Mouse (Mus musculus) small intestine, adult 2 months (tissue): ENCODE results near the gene Pitpnc1. TPM values are rescaled to one million over a fixed set of nuclear protein-coding genes. Genes with fewer than 3 reads are reported as not detected.

Experiments used
- H3K27ac ChIP-seq: fragments of 200-500 bp; 2 replicates; pipeline ENCODE4 v1.5.1; 2012; ENCODE audit warnings: low read depth, low read length, control low read depth, inconsistent platforms; ENCODE audit not compliant: insufficient read depth
- H3K27me3 ChIP-seq: fragments of 200-500 bp; 2 replicates; pipeline ENCODE4 v1.6.1; 2012; ENCODE audit warnings: mild to moderate bottlenecking, moderate library complexity, low read length, inconsistent platforms; ENCODE audit not compliant: control insufficient read depth, insufficient read depth
- H3K36me3 ChIP-seq: fragments of 200-500 bp; 2 replicates; pipeline ENCODE4 v1.6.1; 2012; ENCODE audit warnings: mild to moderate bottlenecking, low read length, control low read depth, inconsistent platforms; ENCODE audit not compliant: control insufficient read depth, insufficient read depth
- H3K4me1 ChIP-seq: fragments of 200-500 bp; 2 replicates; pipeline ENCODE4 v1.6.1; 2012; ENCODE audit warnings: low read length, inconsistent platforms, mixed read lengths; ENCODE audit not compliant: control insufficient read depth, insufficient read depth, insufficient read length
- H3K4me3 ChIP-seq: fragments of 200-500 bp; 2 replicates; pipeline ENCODE4 v1.5.1; 2012; ENCODE audit warnings: low read depth, mild to moderate bottlenecking, control low read depth, inconsistent platforms, low read length, moderate library complexity
- CTCF ChIP-seq: fragments of 200-500 bp; IDR thresholded peaks from 2 replicates; pipeline ENCODE4 v1.5.1; 2012; ENCODE audit warnings: low read depth, mild to moderate bottlenecking, control low read depth, inconsistent platforms, low read length, moderate library complexity, mixed read lengths; ENCODE audit not compliant: insufficient replicate concordance, insufficient read length; ENCODE audit errors: extremely low read depth
- POLR2A ChIP-seq: fragments of 200-500 bp; IDR thresholded peaks from 2 replicates; pipeline ENCODE4 v1.6.1; 2012; ENCODE audit warnings: low read depth, mild to moderate bottlenecking, control low read depth, inconsistent platforms, low read length, moderate library complexity
- WGBS: fragments of 180-500 bp; shearing (Covaris S2); methylation state at CpG from one replicate; pipeline ENCODE4 v1.1.7; 2018; 5-methylcytosine and 5-hydroxymethylcytosine counted together
- polyA plus RNA-seq: library from polyadenylated mRNA; depleted of rRNA; stranded (reverse); fragments of >200 nt; gene quantifications from 2 replicates; pipeline ENCODE4 v1.2.3, GENCODE M21; 2012

Pitpnc1 gene
- polyA plus RNA-seq, 1 experiment, result 1.5 TPM

DNA sequence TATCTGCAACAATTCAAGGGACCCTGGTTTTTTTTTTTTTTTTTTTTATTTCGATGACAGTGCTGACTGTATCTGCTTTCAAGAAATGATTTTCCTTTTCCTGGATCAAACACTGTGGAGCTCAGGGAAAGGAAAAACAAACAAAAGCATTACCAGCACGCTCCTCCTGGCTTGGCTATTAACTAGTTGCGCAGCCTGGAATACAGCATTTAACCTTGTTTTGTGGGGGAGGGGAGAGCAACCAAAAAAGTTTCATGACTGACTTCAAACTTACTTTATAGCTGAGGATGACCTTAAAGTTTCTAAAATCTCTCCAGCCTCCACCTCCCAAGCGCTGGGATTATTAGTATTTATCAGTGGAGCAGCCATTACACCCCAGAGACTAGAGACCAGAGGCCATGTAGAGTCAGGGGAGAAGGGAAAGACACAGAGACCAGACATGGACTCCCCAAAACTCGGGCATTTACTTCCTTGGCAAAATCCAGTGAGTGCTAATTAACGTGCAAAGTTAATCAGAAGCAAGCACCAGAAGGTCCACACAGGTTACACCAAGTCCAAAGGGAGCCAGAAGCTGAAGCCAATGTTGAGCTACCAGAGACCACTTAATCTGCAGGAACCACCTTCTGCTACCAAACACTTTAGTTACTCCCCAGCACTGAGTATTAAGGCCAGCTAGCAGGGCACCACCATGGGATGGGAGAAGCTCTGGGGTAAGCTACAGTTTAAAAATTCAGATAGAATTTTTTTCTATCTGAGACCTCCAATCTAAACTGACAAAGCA lies 3.7 kb downstream of the Pitpnc1 start:
- no peak overlapping the region for H3K4me3 ChIP-seq
- H3K27me3 ChIP-seq, result no peaks in the 10 kb centered on the region
- TF ChIP-seq POLR2A, result no peak
- TF ChIP-seq CTCF, result no peak
- no peaks in the 10 kb centered on the region for H3K36me3 ChIP-seq
- peaks cover 3% of the 10 kb centered on the region; the same call in 1 of the 2 replicates for H3K4me1 ChIP-seq
- 0 out of 2 replicates have a peak overlapping the region, but pooled peaks have one; percentile 3 for H3K27ac ChIP-seq
- 60% methylated on average over 6 of the region's 6 CpGs for WGBS

DNA sequence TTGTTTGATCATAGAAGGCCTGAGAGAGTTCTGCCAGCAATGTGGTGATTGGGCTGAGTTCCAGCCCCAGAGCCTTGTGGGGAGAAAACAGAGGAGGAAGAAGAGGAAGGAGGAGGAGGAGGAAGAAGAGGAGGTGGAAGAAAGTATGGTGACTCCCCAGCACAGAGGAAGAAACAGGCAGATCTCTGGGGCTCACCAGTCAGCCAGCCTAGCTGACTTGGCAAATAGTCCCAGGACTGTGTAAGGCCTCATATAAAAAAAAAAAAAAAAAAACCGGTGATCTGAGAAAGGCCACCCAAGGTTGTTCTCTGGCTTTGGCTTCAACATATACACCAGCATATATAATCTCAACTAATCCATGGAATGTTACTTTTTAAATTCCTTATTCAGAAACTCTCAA lies 4.5 kb downstream of the Pitpnc1 start:
- Histone ChIP-seq H3K27ac (no peak overlapping the region), H3K36me3 (no peaks in the 10 kb centered on the region), H3K4me1 (peaks cover 3% of the 10 kb centered on the region; the same call in 1 of the 2 replicates), H3K4me3 (no peak overlapping the region), H3K27me3 (no peaks in the 10 kb centered on the region)
- TF ChIP-seq CTCF, result no peak
- no peak for TF ChIP-seq POLR2A
- WGBS, result 26% methylated on average over 1 of the region's 1 CpGs

DNA sequence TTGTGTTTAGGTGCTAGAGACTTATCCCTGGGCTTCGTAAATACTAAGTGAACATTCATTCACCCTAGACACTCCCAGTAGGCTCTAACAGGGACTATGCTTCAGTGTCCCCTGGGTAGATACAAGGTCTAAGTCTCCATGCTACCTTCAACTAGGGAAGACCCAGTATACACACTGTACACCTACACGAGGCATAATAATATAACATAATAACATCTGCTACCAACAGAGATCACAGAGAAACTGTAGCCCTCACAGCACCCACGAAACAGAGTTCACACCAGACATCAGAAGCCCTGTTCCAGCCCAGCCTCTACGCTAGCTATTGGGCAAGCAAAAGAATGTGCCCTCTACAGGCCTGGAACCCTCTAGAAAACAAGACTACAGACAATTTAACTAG lies 5.5 kb downstream of the Pitpnc1 start:
- no peaks in the 10 kb centered on the region for H3K27me3 ChIP-seq
- TF ChIP-seq POLR2A (no peak), CTCF (no peak)
- no peak overlapping the region for H3K4me3 ChIP-seq
- H3K4me1 ChIP-seq, result peaks cover 3% of the 10 kb centered on the region; the same call in 1 of the 2 replicates
- H3K27ac ChIP-seq, result no peak overlapping the region
- WGBS, result 84% methylated on average over 4 of the region's 4 CpGs
- H3K36me3 ChIP-seq, result no peaks in the 10 kb centered on the region

GRCm38 (mm10) chr11:107464141-107464540 lies 6.4 kb downstream of the Pitpnc1 start:
- no peak overlapping the region for H3K27ac ChIP-seq
- no peaks in the 10 kb centered on the region for H3K36me3 ChIP-seq
- no peak overlapping the region for H3K4me3 ChIP-seq
- WGBS, result 74% methylated on average over 6 of the region's 6 CpGs
- H3K4me1 ChIP-seq, result no peaks in the 10 kb centered on the region
- TF ChIP-seq POLR2A, result no peak
- TF ChIP-seq CTCF, result no peak
- H3K27me3 ChIP-seq, result no peaks in the 10 kb centered on the region

GRCm38 (mm10) chr11:107463251-107463681 lies 7.2 kb downstream of the Pitpnc1 start:
- Histone ChIP-seq H3K27ac (no peak overlapping the region), H3K4me3 (no peak overlapping the region), H3K4me1 (no peaks in the 10 kb centered on the region), H3K27me3 (no peaks in the 10 kb centered on the region), H3K36me3 (no peaks in the 10 kb centered on the region)
- TF ChIP-seq POLR2A, result no peak
- TF ChIP-seq CTCF, result no peak
- WGBS, result 76% methylated on average over 12 of the region's 12 CpGs

- TF ChIP-seq POLR2A (no peak), CTCF (peak; percentile 32; the same call in 1 of the 2 replicates)
- H3K4me1 ChIP-seq, result no peaks in the 10 kb centered on the region
- H3K27ac ChIP-seq, result no peak overlapping the region
- H3K36me3 ChIP-seq, result no peaks in the 10 kb centered on the region
- no peak overlapping the region for H3K4me3 ChIP-seq
- H3K27me3 ChIP-seq, result no peaks in the 10 kb centered on the region
- WGBS, result 96% methylated on average over 3 of the region's 3 CpGs
Measured at GRCm38 (mm10) chr11:107462478-107462877, 8.0 kb downstream of the Pitpnc1 start.

DNA sequence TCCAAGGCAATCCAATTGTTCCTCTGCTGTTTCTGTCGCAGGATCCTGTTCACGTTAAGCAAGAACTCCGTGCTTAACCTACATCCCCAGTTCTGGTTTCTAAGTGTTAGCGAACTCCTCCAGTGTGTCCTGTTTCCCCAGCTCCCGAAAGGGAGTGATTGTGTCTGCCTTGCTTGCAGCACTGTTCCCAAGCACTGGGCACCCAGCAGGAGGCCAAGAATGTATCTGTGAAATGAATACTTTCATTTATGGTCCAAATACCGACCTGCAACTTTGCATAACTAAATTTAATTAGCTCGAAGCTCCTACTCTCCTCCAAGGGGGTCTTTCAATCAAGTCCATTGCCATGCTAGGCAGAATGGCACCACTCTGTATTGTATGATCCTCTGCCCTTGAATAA lies 10.7 kb downstream of the Pitpnc1 start:
- H3K27me3 ChIP-seq, result no peaks in the 10 kb centered on the region
- TF ChIP-seq POLR2A (no peak), CTCF (no peak)
- 86% methylated on average over 7 of the region's 7 CpGs for WGBS
- H3K4me3 ChIP-seq, result no peak overlapping the region
- H3K27ac ChIP-seq, result no peak overlapping the region
- no peaks in the 10 kb centered on the region for H3K4me1 ChIP-seq
- no peaks in the 10 kb centered on the region for H3K36me3 ChIP-seq
